Mouse (Mus musculus) kidney, adult 2 months (tissue): Measurements from ENCODE around the gene Ccdc9b.

Source experiments
- CTCF ChIP-seq: fragments of 200-500 bp; conservative IDR thresholded peaks from 2 replicates; pipeline ENCODE4 v1.5.1; 2011; ENCODE audit warnings: low read depth, mild to moderate bottlenecking, control low read depth, low read length, moderate library complexity, mixed read lengths; ENCODE audit not compliant: insufficient read depth, insufficient read length
- POLR2A ChIP-seq: fragments of 200-500 bp; IDR thresholded peaks from one replicate; pipeline ENCODE4 v1.6.1; 2011; ENCODE audit warnings: low read depth, low read length, control low read depth

- TF ChIP-seq CTCF (no peak), POLR2A (no peak)
These were observed 10.3 kb downstream of the Ccdc9b start for GRCm38 (mm10) chr2:118751896-118752791.
